Mouse (Mus musculus): ENCODE results near the gene 4930438A08Rik. TPM values are rescaled to one million over a fixed set of nuclear protein-coding genes. Genes with fewer than 3 reads are reported as not detected.
A peak's percentile ranks its signal among the peaks of the same experiment; 100 is the strongest.
"Not testable (repeated sequence)": the region's sequence is repeated elsewhere in the genome, so short reads cannot be mapped to it uniquely, and the experiment has no call there.

4930438A08Rik gene
- 0.67 TPM for polyA plus RNA-seq (2012; fragmentation: generic; extraction: Trizol)

- TF ChIP-seq E2F4 (IDR thresholded peaks at IDR 0.05; ENCODE audit: insufficient read depth) (no peak), MYOD1 (IDR thresholded peaks at IDR 0.05; ENCODE audit: control insufficient read depth in 1 of 3, insufficient read length in 2 of 3, low read depth in 2 of 3) (peak in 1 of 3 experiments; percentile 23)
- no peak within 1 kb of the TSS for H3K4me2 ChIP-seq (ENCODE audit: low read depth)
- H3K4me3 ChIP-seq, result no peak within 1 kb of the TSS
- H3ac ChIP-seq (ENCODE audit: control insufficient read depth, insufficient read length), result no peak within 1 kb of the TSS
- peaks cover 21% of the 10 kb centered on the region for H3K27me3 ChIP-seq (ENCODE audit: control insufficient read depth, insufficient read depth, insufficient read length)
- H3K36me3 ChIP-seq (ENCODE audit: control insufficient read depth, insufficient read depth), result no peaks in the 10 kb centered on the region
- H3K79me2 ChIP-seq (ENCODE audit: control insufficient read depth, insufficient read depth), result no peaks in the 10 kb centered on the region
Observed at GRCm38 (mm10) chr11:58274572-58274971, at the start of gene 4930438A08Rik. Gene 4930438A08Rik, plus strand, starts transcription at chr11:58274799.

DNA sequence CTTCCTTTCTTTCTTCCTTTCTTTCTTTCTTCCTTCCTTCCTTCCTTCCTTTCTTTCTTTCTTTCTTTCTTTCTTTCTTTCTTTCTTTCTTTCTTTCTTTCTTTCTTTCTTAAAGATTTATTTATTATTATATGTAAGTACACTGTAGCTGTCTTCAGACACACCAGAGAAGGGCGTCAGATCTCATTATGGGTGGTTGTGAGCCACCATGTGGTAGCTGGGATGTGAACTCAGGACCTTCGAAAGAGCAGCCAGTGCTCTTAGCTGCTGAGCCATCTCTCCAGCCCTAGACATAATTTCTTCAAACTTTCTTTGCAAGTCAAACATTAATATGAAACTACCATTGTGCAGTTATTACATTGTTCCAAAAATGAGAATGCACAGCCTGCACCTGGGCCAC lies 49.7 kb upstream of the 4930438A08Rik start:
- not testable (repeated sequence) for H3K36me3 ChIP-seq (ENCODE audit: control insufficient read depth, insufficient read depth); H3K79me2 ChIP-seq (ENCODE audit: control insufficient read depth, insufficient read depth); H3ac ChIP-seq (ENCODE audit: control insufficient read depth, insufficient read length); H3K4me3 ChIP-seq; H3K4me2 ChIP-seq (ENCODE audit: low read depth); H3K27me3 ChIP-seq (ENCODE audit: control insufficient read depth, insufficient read depth, insufficient read length)

DNA sequence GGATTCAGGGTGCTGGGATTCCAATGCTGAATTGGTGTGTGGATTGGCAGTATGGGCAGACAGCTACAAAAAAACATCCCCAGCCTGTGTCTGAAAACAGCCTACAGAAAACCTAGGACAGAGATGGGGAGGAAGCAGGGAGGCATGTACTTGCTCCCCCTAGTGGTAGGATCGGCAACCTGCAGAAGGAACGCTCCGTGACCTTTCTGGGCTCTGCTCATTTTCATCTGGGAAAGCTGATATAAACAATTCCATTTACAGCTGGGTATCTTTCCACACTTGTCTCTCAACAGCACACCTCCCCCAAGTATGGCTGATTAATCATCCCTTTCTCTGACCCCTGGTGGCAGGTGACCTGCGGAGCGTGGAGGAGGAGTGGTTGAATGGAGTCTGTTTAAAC lies 48.9 kb upstream of the 4930438A08Rik start:
- no peak overlapping the region for H3ac ChIP-seq (ENCODE audit: control insufficient read depth, insufficient read length)
- H3K4me3 ChIP-seq, result no peak overlapping the region
- H3K4me2 ChIP-seq (ENCODE audit: low read depth), result peak overlapping the region; percentile 8
- H3K27me3 ChIP-seq (ENCODE audit: control insufficient read depth, insufficient read depth, insufficient read length), result peaks cover 2% of the 10 kb centered on the region
- H3K36me3 ChIP-seq (ENCODE audit: control insufficient read depth, insufficient read depth), result no peaks in the 10 kb centered on the region
- H3K79me2 ChIP-seq (ENCODE audit: control insufficient read depth, insufficient read depth), result no peaks in the 10 kb centered on the region
- TF ChIP-seq TCF3 (IDR thresholded peaks at IDR 0.05; ENCODE audit: insufficient read length, low read depth) (no peak), MAX (IDR thresholded peaks at IDR 0.05; ENCODE audit: low read depth) (no peak), CEBPB (IDR thresholded peaks at IDR 0.05; ENCODE audit: insufficient read depth, poor library complexity, severe bottlenecking) (no peak), POLR2AphosphoS2 (IDR thresholded peaks at IDR 0.05; ENCODE audit: insufficient read length, low read depth) (no peak), MYOG (IDR thresholded peaks at IDR 0.05; ENCODE audit: control insufficient read depth in 1 of 3, insufficient read depth in 1 of 3, insufficient read length in 2 of 3, low read depth in 2 of 3) (no peak), MYOD1 (IDR thresholded peaks at IDR 0.05; ENCODE audit: control insufficient read depth in 1 of 3, insufficient read length in 2 of 3, low read depth in 2 of 3) (no peak), E2F4 (IDR thresholded peaks at IDR 0.05; ENCODE audit: insufficient read depth) (no peak)

DNA sequence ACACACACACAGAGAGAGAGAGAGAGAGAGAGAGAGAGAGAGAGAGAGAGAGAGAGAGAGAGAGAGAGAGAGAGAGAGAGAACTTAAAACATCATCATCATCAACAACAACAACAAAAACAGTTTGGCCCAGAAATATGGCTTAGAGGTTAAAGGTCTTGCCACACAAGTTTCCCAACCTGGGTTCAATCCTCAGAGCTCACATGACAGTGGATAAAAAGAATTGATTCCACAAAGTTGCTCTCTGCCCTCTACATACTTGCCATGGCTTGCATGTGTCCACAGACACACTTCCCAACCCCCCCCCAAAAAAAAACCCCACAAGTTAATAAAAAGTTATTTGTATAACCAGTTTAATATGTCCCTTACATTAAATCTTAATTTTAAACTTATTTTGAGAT lies 48.2 kb upstream of the 4930438A08Rik start:
- no peak overlapping the region for H3K4me2 ChIP-seq (ENCODE audit: low read depth)
- H3K36me3 ChIP-seq (ENCODE audit: control insufficient read depth, insufficient read depth), result no peaks in the 10 kb centered on the region
- H3ac ChIP-seq (ENCODE audit: control insufficient read depth, insufficient read length), result no peak overlapping the region
- H3K27me3 ChIP-seq (ENCODE audit: control insufficient read depth, insufficient read depth, insufficient read length), result peaks cover 9% of the 10 kb centered on the region
- no peak overlapping the region for H3K4me3 ChIP-seq
- TF ChIP-seq MYOD1 (IDR thresholded peaks at IDR 0.05; ENCODE audit: control insufficient read depth in 1 of 3, insufficient read length in 2 of 3, low read depth in 2 of 3) (no peak), POLR2A (IDR thresholded peaks at IDR 0.05; ENCODE audit: insufficient read length, low read depth) (no peak), TCF12 (IDR thresholded peaks at IDR 0.05; ENCODE audit: insufficient read depth, poor library complexity, severe bottlenecking) (no peak), POLR2AphosphoS2 (IDR thresholded peaks at IDR 0.05; ENCODE audit: insufficient read length, low read depth) (no peak), REST (IDR thresholded peaks at IDR 0.05; ENCODE audit: insufficient read depth, insufficient read length) (no peak)
- H3K79me2 ChIP-seq (ENCODE audit: control insufficient read depth, insufficient read depth), result no peaks in the 10 kb centered on the region

GRCm38 (mm10) chr11:58228021-58228420 lies 46.6 kb upstream of the 4930438A08Rik start:
- H3K4me3 ChIP-seq; H3K79me2 ChIP-seq (ENCODE audit: control insufficient read depth, insufficient read depth); H3K4me2 ChIP-seq (ENCODE audit: low read depth); H3ac ChIP-seq (ENCODE audit: control insufficient read depth, insufficient read length); H3K36me3 ChIP-seq (ENCODE audit: control insufficient read depth, insufficient read depth): not testable (repeated sequence)
- H3K27me3 ChIP-seq (ENCODE audit: control insufficient read depth, insufficient read depth, insufficient read length), result peaks cover 18% of the 10 kb centered on the region

DNA sequence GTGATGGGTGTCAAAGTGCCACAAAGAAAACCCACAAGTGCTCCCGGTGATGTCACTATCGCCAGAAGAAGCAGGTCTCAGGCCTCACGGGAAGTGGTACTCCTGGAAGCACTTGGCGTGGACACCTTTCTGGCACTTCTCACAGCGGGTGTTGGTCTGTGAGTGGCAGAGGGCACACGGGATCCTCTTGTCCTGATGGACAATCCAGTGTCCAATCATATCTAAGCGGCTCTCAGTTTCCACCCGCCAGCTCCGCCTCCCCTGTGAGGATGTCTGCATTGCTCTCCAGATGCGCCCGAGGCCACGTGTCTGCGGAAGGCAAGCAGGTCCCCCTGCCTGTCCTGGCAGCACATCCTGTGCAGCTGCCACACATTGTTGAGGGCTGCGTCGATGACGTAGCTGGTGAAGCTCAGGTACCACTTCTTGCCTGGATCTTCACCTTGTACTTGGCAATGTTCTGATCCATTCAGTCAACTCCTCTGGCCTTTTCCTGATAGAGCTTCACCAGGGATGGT lies 44.1 kb upstream of the 4930438A08Rik start:
- H3K27me3 ChIP-seq (ENCODE audit: control insufficient read depth, insufficient read depth, insufficient read length), result peaks cover 18% of the 10 kb centered on the region
- H3K4me3 ChIP-seq, result no peak overlapping the region
- H3K36me3 ChIP-seq (ENCODE audit: control insufficient read depth, insufficient read depth), result no peaks in the 10 kb centered on the region
- H3K4me2 ChIP-seq (ENCODE audit: low read depth), result no peak overlapping the region
- no peaks in the 10 kb centered on the region for H3K79me2 ChIP-seq (ENCODE audit: control insufficient read depth, insufficient read depth)
- H3ac ChIP-seq (ENCODE audit: control insufficient read depth, insufficient read length), result no peak overlapping the region
- TF ChIP-seq MYOD1 (IDR thresholded peaks at IDR 0.05; ENCODE audit: control insufficient read depth in 1 of 3, insufficient read length in 2 of 3, low read depth in 2 of 3) (no peak), MAX (IDR thresholded peaks at IDR 0.05; ENCODE audit: low read depth) (no peak), MYOG (IDR thresholded peaks at IDR 0.05; ENCODE audit: control insufficient read depth in 1 of 3, insufficient read depth in 1 of 3, insufficient read length in 2 of 3, low read depth in 2 of 3) (no peak), REST (IDR thresholded peaks at IDR 0.05; ENCODE audit: insufficient read depth, insufficient read length) (no peak), E2F4 (IDR thresholded peaks at IDR 0.05; ENCODE audit: insufficient read depth) (no peak), TCF3 (IDR thresholded peaks at IDR 0.05; ENCODE audit: insufficient read length, low read depth) (no peak), TCF12 (IDR thresholded peaks at IDR 0.05; ENCODE audit: insufficient read depth, poor library complexity, severe bottlenecking) (no peak), POLR2A (IDR thresholded peaks at IDR 0.05; ENCODE audit: insufficient read length, low read depth) (no peak), SRF (IDR thresholded peaks at IDR 0.05; ENCODE audit: control insufficient read depth, insufficient read length, low read depth) (no peak), CEBPB (IDR thresholded peaks at IDR 0.05; ENCODE audit: insufficient read depth, poor library complexity, severe bottlenecking) (no peak), POLR2AphosphoS2 (IDR thresholded peaks at IDR 0.05; ENCODE audit: insufficient read length, low read depth) (no peak), USF1 (IDR thresholded peaks at IDR 0.05; ENCODE audit: low read depth) (no peak)

Data from myocyte (in vitro differentiated cells).